Mouse (Mus musculus) T-helper 17 cell (primary cell): ENCODE results near the gene Olfr544.
"Not testable (repeated sequence)": the region's sequence is repeated elsewhere in the genome, so short reads cannot be mapped to it uniquely, and the experiment has no call there.

ENCODE experiments used
- in situ Hi-C, 2 experiments: fragments of 300-600 bp; cut with MboI, MseI; formaldehyde crosslinking; loops; 1 replicate in 1 of 2; 2 replicates in 1 of 2; pipeline ENCODE4 v1.15.1; 2025; ENCODE audit warnings: high pct_unique_total_duplicates in 2 of 2

Gene Olfr544

DNA sequence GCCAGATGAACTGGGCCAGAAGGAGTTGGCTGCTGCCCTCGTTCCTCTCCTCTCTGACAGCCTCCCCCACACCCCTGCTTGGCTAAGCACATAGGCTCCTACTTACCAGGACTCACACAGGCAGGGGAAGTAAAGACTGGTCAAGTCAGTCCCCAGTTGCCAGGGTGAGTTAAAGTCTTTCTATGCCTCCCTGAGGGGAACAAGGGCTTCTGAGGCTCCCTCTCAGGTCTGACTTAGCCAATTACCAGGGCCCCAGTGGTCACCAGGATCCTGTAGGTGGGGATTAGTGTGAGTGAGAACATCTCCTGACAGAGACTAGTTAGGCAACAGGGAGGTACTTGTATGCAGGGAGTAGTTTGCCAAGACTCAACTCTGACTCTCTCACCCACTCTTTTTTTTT is at the start of gene Olfr544:
TSS of gene Olfr544 (minus strand) at position 153 of the 400 bp plus-strand sequence.
- in situ Hi-C loops, result no loop called here

DNA sequence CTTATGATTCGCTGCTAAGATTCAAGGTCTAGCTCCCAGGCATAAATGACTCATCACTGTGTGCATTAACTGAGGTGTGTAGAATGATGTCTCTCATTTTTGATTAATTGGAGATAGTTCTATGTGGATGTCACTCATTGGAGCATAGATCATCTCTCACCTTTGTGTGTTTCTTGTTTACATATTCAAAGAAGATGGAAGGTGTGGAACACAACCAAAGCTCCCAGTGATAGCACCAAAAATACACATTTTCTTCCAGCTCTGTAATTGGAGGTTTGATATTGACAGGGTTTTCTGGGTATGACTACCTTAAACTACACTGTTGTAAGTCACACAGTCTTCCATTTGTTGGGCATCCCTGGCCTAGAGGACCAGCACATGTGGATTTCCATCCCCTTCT is 46.3 kb upstream of the Olfr544 start, which contains the start of gene Olfr547:
TSS of gene Olfr547 (plus strand) at position 301 of the 400 bp plus-strand sequence.
- in situ Hi-C loops, result loop anchor here in 1 of 2 experiments (5.0 kb wide), 1 partner anchor 68 kb away; no protein-coding TSS in a partner anchor

DNA sequence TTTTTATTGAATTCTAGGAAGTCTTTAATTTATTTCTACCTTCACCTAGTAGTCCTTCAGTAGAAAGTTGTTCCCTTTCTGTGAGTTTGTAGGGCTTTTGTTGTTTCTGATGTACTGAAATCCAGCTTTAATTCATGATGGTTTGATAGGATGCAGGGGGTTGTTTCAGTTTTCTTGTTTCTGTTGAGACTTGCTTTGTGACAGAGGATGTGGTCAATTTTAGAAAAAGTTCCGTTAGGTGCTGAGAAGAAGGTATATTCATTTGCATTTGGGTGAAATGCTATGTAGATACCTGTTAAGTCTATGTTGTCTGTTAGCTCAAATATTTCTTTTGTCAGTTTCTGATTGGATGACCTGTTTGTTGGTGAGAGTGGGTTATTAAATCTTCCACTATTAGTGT is 40.9 kb upstream of the Olfr544 start:
- in situ Hi-C loops, result no loop called here

DNA sequence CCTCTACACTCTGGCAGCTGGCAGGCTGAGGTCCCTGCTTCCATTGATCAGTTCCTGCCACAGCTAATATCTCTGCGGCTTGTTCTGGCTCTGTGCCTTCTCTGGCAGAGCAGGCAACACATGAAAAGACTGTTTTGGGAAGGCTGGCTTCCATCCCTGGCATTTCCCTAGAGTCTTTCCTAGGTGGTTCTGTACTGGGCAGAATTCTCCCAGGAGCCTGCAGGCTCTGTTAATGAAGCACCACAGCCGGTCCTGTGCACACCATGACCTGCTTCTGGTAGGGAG is 28.9 kb upstream of the Olfr544 start:
- in situ Hi-C loops, result loop anchor here in 1 of 2 experiments (25.0 kb wide), 1 partner anchor 1195 kb away; the partner anchor contains the start of gene Olfr243

DNA sequence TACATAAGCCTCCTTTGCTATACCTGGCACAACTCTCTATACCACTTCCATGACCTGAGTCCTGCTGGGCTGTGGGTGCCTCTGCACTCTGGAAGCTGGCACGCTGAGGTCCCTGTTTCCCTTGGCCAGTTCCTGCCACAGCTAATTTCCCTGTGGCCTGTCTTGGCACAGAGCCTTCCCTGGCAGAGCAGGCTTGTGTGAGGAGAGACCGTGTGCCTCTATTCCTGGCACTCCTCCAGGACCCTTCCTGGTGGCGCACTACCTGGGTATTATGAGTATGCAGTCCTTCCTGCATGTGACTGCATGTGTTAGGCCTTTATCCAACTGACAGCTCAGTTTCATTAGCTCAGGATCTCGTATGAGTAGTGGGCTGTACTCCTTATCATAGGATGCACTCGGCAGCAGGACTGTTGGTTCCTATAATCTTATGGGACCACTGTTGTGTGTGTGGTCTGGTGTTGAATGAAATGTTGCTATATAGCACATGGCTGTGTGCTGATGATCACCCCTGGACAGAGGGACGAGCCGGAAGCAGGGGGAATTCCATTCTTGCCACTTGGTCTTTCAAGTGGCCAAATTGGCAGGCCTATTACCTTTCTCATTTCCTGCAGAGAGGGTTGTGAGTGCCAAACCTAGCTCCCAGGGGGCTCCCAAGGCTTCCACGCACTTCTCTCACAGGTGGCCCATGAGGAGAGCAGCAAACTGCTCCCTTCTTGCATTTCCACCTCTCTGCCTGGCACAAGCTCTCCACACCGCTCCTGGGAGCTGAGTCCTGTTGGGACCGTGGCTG is 28.3 kb upstream of the Olfr544 start:
- in situ Hi-C loops, result loop anchor here in 1 of 2 experiments (25.0 kb wide), 1 partner anchor 1196 kb away; the partner anchor contains the start of gene Olfr243

DNA sequence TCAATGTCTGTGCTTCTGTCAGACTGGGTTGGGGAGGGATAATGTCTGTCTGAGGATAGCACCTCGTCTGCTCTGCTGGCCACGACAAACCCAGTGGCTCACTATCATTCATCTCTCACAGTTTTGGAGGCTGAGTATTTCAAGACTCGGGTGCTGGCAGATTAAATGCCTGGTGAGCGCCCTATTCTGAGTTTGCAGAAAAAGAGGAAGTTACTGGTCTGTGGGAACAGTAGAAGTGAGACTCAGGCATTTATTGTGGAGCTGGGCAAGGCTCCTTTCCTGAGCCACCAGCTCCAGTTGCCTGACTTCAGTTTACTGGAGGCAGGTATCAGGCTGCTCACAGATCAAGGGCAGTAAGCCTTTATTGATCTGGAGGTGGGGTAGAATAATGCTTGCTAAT is 26.0 kb upstream of the Olfr544 start:
- in situ Hi-C loops, result loop anchor here (5.0 to 25.0 kb wide), 4 partner anchors 53 to 1198 kb away; partner anchors contain the start of genes Olfr554 (in 2 of the 2), Olfr243 (in 1 of the 2), Olfr571 (in 1 of the 2) and Trim21 (in 1 of the 2)

DNA sequence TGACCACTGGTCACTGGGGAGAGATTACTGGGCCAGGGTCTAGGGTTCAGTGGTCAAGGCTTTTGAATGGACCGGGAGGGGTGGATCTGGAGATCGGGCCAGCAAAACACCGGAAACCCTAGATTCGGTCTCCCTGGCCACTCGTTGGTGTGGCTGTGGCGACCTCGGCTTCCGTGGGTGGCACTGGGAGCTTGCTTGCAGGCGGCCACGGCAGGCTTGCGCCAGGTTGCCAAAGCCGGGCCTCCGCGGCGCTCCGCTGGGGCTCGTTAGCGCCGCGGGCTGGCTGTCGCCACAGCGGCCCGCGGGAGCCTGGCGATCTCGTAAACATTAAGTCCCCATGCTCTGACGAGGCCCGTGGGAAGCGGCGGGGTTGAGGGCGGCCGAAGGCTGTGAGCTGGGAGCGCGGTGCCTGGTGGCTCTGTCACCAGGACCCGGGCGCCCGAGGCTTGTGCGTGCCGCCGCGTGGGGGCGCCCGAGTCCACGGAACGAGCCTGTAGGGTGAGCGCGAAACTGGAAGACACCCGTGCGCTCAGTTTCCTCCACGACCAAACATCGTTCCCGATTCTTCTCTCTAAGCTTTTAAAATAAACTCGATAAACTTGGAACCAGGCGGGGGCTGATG is 24.8 kb upstream of the Olfr544 start:
- in situ Hi-C loops, result loop anchor here (5.0 to 25.0 kb wide), 4 partner anchors 54 to 1199 kb away; partner anchors contain the start of genes Olfr554 (in 2 of the 2), Olfr243 (in 1 of the 2), Olfr571 (in 1 of the 2) and Trim21 (in 1 of the 2)

DNA sequence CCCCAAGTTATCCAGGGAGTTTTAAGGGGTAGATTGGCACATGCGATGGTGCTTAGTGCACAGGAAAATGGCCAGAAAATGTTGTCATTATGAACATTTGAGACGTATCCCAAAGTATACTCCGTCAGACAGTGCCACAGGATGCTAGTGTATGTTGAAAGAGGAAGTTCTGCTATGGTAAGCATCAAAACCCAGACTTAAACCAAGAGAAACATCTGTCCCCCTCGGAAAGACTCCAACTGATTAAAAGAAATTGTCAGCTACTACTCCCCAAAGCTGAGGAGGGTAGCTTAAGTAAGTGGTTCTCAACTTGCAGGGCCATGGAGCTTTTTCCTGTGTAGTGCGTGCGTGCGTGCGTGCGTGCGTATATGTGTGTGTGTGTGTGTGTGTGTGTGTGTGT is 23.8 kb upstream of the Olfr544 start:
- in situ Hi-C loops, result loop anchor here (5.0 to 25.0 kb wide), 4 partner anchors 55 to 1200 kb away; partner anchors contain the start of genes Olfr554 (in 2 of the 2), Olfr243 (in 1 of the 2), Olfr571 (in 1 of the 2) and Trim21 (in 1 of the 2)

DNA sequence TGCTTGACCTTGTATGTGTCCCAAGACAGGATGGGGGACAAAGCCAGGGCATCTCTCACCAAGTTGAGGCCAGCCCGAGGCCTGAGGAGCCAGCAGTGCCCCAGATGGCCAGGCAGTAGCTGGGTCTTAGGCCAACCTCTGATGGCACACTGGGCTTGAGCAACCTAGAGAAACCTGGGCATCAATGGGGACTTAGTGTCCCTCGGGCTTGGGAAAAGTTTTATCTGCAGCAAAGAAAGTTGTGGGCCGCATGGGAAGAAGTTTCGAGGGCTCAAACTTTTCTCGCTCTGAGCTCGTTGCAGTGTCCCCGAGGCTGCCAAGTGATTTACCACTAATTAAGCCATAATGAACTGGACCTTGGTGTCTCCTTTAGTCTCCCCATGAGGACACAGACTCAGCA is 21.6 kb upstream of the Olfr544 start:
- in situ Hi-C loops, result loop anchor here (5.0 to 25.0 kb wide), 5 partner anchors 58 to 1203 kb away; partner anchors contain the start of genes Olfr554 (in 2 of the 2), Olfr243 (in 1 of the 2), Olfr571 (in 1 of the 2) and Olfr572 (in 1 of the 2)

DNA sequence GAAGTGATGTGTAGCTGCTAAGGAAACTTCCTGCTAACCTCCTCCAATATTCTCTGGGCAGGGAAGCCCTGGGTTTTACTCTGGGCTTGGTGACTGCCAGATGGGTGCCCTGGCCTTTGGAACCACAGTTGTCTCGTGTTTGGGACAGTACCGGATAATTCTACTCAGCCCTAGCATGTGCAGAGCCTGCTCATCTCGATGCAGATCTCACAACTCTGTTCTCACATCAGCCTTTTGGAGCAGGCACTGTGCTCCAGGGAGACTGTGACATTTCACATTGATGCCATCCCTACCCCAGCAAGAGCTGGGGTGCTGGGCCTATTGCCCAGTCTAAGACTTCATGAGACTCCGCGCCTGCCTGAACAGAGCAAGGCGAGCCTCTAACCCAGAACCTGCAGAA is 20.6 kb upstream of the Olfr544 start:
- in situ Hi-C loops, result loop anchor here in 1 of 2 experiments (5.0 to 25.0 kb wide), 2 partner anchors 414 to 1204 kb away; partner anchors contain the start of genes Olfr243 and Olfr572

DNA sequence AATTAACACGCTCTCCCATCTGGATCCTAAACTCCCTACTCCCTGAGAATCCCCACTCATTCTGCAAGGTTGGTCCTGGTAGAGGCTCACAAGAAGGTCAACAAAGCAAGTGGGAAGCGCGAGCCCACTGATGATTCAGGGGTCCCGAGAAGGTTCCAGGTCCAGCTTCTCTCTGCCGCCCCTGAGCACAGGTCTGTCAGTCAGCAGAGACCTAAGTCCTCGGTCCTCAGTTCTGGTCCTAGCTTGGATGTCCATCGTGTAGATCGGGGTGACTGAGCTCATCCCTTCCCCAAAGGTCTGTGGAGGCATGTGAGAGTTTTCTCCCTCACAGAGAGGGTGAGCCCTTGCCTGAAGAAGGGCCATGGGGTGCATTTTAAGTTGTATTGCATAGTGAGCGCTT is 20.0 kb upstream of the Olfr544 start:
- in situ Hi-C loops, result loop anchor here in 1 of 2 experiments (5.0 to 25.0 kb wide), 2 partner anchors 414 to 1204 kb away; partner anchors contain the start of genes Olfr243 and Olfr572

DNA sequence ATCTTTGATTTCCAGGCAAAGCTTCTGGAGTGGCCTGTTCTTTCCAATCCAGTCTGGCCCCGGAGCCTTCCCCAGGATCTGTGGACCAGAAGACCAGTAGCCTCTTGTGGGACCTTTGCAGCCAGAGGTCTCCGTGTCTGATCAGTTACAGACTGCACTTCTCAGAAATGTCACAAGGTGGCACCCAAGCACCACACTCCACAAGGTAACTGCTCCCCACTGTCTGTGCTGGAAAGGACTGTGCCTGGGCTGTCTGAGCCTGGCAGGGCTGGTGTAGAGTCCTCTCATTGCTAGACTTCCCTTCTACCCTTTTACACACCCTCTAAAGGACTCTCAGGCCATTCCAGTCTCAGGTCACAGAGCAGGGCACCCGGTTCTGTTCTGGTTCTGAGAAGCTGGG is 18.7 kb upstream of the Olfr544 start:
- in situ Hi-C loops, result loop anchor here in 1 of 2 experiments (5.0 to 25.0 kb wide), 2 partner anchors 415 to 1205 kb away; partner anchors contain the start of genes Olfr243 and Olfr572

DNA sequence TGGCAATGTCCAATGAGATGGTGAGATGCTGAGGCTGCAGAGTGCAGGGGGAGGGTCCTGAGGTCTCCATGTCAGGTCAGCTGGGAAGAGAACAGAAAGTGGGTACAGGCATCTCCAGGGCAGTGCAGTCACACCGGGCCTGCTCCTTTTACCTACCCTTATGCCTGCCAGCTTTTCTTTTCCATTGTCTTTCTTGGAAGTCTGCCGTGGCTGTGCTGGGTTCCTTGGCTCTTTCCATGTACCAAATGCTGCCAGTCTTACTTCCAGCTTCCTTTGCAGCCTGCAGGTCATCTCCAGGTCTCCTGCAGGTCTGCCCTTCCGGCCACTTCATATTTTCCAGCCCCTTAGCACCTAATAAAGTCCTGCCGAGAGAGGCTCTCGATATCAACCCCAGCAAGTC is 13.9 kb upstream of the Olfr544 start:
- in situ Hi-C loops, result loop anchor here in 1 of 2 experiments (25.0 kb wide), 1 partner anchor 1210 kb away; the partner anchor contains the start of gene Olfr243

DNA sequence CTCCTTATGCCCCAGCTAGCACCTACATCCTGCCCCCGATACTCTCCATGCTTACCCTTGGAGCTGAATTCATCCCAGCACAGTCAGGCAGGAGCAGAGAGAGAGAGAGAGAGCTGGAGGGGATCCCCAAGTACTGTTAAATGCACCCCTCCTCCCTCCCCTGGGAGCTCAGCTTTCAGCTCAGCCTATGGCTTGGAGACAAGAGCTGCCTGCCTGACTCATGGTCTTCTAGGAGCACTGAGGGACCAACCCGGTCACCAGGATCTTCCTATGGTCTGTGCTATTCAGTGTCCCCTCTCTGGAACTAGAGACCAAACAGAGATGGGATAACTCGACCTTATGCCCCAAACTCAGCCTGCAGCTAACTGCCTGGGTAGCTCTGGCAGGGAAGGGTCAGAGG is 11.4 kb upstream of the Olfr544 start, which contains the start of gene Olfr545:
TSS of gene Olfr545 (minus strand) at position 101 of the 400 bp plus-strand sequence.
- in situ Hi-C loops, result no loop called here

DNA sequence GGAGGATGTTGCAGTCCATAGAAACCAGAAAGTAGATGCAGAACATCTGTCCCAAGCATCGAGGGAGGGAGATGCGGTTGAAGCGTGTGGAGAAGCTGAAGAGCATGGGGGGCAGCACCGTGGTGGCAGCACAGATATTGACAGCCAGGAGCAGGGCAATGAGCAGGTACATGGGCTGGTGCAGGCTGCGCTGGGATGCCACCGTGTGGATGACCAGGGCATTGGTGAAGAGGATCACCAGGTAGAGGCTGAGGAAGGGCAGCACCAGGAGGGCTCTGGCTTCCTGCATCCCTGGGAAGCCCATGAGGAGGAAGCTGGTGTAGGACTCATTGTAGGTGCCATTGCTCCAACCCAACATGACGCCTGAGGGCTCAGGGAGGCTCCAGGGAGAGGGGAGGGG is 6.3 kb upstream of the Olfr544 start:
- in situ Hi-C loops, result not testable (repeated sequence)

DNA sequence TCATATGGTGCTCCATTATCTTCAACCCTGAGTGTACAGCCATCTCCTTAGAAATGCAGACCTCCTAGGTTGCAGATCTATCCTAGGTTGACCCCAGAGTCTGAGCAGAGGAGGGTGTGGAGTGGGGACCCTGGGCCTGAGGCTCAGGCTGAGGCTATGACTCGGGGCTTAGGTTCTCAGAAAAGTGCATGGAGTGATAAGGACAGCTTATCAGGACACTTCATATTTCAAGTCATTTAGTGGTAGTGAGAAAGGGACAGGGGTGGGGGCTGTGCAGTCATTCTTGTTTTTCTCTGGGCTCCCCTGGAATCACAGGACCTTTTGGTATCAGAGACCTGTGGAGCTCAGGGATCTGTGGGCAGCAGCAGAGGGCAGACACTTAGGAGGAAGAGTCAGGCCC is 2.0 kb downstream of the Olfr544 start:
- in situ Hi-C loops, result no loop called here

DNA sequence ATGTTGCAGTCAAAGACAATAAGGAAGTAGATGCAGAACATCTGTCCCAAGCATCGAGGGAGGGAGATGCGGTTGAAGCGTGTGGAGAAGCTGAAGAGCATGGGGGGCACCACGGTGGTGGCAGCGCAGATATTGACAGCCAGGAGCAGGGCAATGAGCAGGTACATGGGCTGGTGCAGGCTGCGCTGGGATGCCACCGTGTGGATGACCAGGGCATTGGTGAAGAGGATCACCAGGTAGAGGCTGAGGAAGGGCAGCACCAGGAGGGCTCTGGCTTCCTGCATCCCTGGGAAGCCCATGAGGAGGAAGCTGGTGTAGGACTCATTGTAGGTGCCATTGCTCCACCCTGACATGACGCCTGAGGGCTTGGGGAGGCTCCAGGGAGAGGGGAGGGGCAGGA is 3.3 kb downstream of the Olfr544 start:
- in situ Hi-C loops, result not testable (repeated sequence)

DNA sequence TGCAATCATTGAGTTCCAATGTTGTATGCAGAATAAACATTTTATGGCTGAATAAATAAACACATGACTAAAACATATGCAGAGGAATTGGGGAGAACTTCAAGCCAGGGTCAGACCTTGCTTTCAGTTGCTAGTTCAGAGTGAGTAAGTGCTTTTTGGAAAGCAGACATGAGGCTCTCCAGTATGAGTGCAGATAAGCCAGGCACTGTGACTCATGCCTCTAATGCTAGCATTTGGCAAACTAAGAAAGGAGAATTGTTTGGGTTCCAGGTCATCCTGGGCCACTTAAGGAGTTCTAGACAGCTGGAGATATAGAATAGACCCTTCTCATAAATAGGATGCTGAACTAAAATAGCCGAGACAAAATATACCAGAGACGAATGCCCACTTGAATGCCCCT is 4.4 kb downstream of the Olfr544 start:
- in situ Hi-C loops, result no loop called here

DNA sequence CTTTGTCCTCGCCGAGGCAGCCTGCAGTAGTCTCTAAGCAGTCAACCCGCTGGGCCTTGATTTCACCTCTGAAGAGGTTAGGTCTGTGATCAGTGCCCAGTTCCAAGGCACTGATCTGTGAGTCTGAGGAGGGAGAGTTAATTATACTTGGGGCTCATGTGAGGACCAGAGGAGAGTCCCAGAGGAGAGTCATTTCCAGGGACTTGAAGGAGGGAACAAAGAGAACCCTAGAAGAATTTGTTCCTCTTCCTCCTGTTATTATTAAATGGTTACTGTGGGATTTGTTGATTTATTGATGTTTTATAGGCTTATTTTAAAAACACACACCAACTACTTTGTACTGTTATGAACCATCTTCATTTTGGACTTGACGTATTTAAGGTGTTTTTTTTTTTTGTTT is 6.5 kb downstream of the Olfr544 start, which contains the start of gene Olfr543:
TSS of gene Olfr543 (minus strand) at position 101 of the 400 bp plus-strand sequence.
- in situ Hi-C loops, result no loop called here

DNA sequence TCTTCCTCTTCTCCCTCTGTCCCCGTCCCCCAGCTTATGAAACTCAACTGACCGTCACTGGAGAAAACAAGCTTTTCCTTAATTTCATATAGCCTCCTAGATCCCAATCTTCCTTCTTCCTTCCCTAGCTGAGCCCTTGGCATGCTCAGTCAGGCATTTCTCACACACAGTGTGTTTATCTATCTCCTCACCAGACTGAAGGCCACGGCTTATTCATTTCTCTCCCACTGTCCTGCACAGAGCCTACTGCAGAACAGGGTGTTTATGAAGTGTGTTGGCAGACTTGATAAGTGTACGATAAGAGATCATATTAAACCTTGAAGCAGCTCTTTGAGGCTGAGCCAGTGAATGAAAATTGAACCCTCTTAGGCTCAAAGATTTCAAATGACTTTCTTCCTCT is 7.3 kb downstream of the Olfr544 start:
- in situ Hi-C loops, result no loop called here

DNA sequence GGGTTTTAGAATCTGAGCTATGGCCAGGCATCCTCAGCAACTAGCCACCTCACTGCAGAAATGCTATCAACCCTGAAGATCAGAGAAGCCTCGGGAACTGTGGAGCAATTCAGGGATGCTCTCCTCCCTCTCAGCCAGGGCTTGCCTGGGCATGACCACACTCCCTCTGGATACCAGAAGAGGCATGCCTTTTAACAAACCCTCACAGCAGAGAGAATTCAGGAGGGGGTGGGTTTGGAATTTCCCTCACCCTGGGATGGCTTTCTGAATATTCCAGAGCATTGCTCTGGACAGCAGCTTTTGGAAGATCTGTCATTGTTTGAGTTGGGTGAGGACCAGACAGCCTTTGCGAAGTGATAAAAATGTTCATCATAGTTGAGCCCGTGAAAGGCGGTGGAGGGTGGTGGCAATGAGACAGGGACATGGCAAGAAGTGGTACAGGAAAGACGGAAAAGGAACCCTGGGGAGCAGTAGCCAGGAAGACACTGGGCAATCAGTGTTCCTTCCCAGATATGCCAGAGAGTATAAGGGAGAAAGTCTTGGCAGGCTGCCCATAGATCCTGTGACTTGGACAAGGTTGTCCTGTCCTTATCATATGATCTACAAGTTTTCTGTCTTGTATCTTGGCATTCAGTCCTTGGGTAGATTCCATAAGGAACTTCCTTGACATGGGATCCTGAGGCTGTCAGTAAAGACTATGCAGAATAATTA is 8.6 kb downstream of the Olfr544 start:
- in situ Hi-C loops, result no loop called here
